Mouse (Mus musculus): ENCODE measurements around the gene B3galt4. TPM values are rescaled to one million over a fixed set of nuclear protein-coding genes. Genes with fewer than 3 reads are reported as not detected.
"Not testable (repeated sequence)": the region's sequence is repeated elsewhere in the genome, so short reads cannot be mapped to it uniquely, and the experiment has no call there.

Gene B3galt4
- polyA plus RNA-seq, 3 experiments from 2014 or later = 12.8 to 15.1 (median 13.9) TPM

GRCm38 (mm10) chr17:33968489-33968888 is 17.2 kb upstream of the B3galt4 start:
- ATAC-seq = peak; percentile 87

- no peak for ATAC-seq
These were observed 14.7 kb upstream of the B3galt4 start for GRCm38 (mm10) chr17:33965846-33966550.

GRCm38 (mm10) chr17:33965082-33965845 is 14.0 kb upstream of the B3galt4 start:
- ATAC-seq = no peak

GRCm38 (mm10) chr17:33962876-33963275 is 11.6 kb upstream of the B3galt4 start:
- ATAC-seq = no peak

GRCm38 (mm10) chr17:33959948-33960347 is 8.7 kb upstream of the B3galt4 start:
- no peak for ATAC-seq

- ATAC-seq = no peak
These were observed 7.8 kb upstream of the B3galt4 start for GRCm38 (mm10) chr17:33959135-33959534.

- ATAC-seq = no peak
These were observed 7.2 kb upstream of the B3galt4 start for GRCm38 (mm10) chr17:33958451-33958850.

GRCm38 (mm10) chr17:33957493-33957892 is 6.2 kb upstream of the B3galt4 start:
- no peak for ATAC-seq

- ATAC-seq = no peak
These were observed 5.0 kb upstream of the B3galt4 start for GRCm38 (mm10) chr17:33956336-33956735.

- ATAC-seq = peak; percentile 81
These were observed 4.4 kb upstream of the B3galt4 start, which contains the start of the genes Vps52 and Rps18 for GRCm38 (mm10) chr17:33955555-33956214. Gene Vps52, plus strand, starts transcription at chr17:33955812. Gene Rps18, minus strand, starts transcription at chr17:33956001.

GRCm38 (mm10) chr17:33954646-33955554 is 3.6 kb upstream of the B3galt4 start:
- peak; percentile 3 for ATAC-seq

- no peak for ATAC-seq
These were observed 2.8 kb upstream of the B3galt4 start for GRCm38 (mm10) chr17:33953961-33954565.

- no peak for ATAC-seq
These were observed 2.0 kb upstream of the B3galt4 start for GRCm38 (mm10) chr17:33953310-33953709.

- no peak for ATAC-seq
These were observed 1.6 kb upstream of the B3galt4 start for GRCm38 (mm10) chr17:33952879-33953278.

- ATAC-seq = not testable (repeated sequence)
These were observed 727 bp upstream of the B3galt4 start for GRCm38 (mm10) chr17:33952015-33952414.

- ATAC-seq = no peak
These were observed 1.1 kb downstream of the B3galt4 start for GRCm38 (mm10) chr17:33950131-33950625.

GRCm38 (mm10) chr17:33948905-33949537 is 2.3 kb downstream of the B3galt4 start:
- ATAC-seq = no peak

- no peak for ATAC-seq
These were observed 3.0 kb downstream of the B3galt4 start for GRCm38 (mm10) chr17:33948090-33948904.

GRCm38 (mm10) chr17:33947430-33948089 is 3.7 kb downstream of the B3galt4 start:
- ATAC-seq = peak; percentile 40

GRCm38 (mm10) chr17:33943454-33943853 is 7.8 kb downstream of the B3galt4 start:
- no peak for ATAC-seq

Measured in inflammation-experienced regulatory T-cells, adult 6 months (primary cell).